Mouse (Mus musculus): ENCODE results near the gene Ninj2.

Ninj2 gene

GRCm38 (mm10) chr6:120197964-120198363 is 104.8 kb downstream of the Ninj2 start:
- no peak for DNase-seq (ENCODE audit: low read depth, low spot score)

GRCm38 (mm10) chr6:120199638-120200394 is 106.7 kb downstream of the Ninj2 start:
- DNase-seq (ENCODE audit: low read depth, low spot score): no peak

- DNase-seq (ENCODE audit: low read depth, low spot score): no peak
These were observed 108.8 kb downstream of the Ninj2 start for GRCm38 (mm10) chr6:120201956-120202355.

GRCm38 (mm10) chr6:120202406-120202805 is 109.3 kb downstream of the Ninj2 start:
- DNase-seq (ENCODE audit: low read depth, low spot score): no peak

- no peak for DNase-seq (ENCODE audit: low read depth, low spot score)
These were observed 113.4 kb downstream of the Ninj2 start for GRCm38 (mm10) chr6:120206586-120206985.

GRCm38 (mm10) chr6:120211536-120211935 is 118.4 kb downstream of the Ninj2 start:
- no peak for DNase-seq (ENCODE audit: low read depth, low spot score)

- DNase-seq (ENCODE audit: low read depth, low spot score): no peak
These were observed 123.6 kb downstream of the Ninj2 start for GRCm38 (mm10) chr6:120216702-120217101.

- no peak for DNase-seq (ENCODE audit: low read depth, low spot score)
These were observed 126.1 kb downstream of the Ninj2 start for GRCm38 (mm10) chr6:120219281-120219680.

GRCm38 (mm10) chr6:120222669-120223068 is 129.5 kb downstream of the Ninj2 start:
- peak; percentile 43 for DNase-seq (ENCODE audit: low read depth, low spot score)

- DNase-seq (ENCODE audit: low read depth, low spot score): no peak
These were observed 132.2 kb downstream of the Ninj2 start for GRCm38 (mm10) chr6:120225355-120225754.

- DNase-seq (ENCODE audit: low read depth, low spot score): no peak
These were observed 133.9 kb downstream of the Ninj2 start for GRCm38 (mm10) chr6:120227068-120227467.

GRCm38 (mm10) chr6:120229806-120230205 is 136.7 kb downstream of the Ninj2 start:
- no peak for DNase-seq (ENCODE audit: low read depth, low spot score)

GRCm38 (mm10) chr6:120230441-120230840 is 137.3 kb downstream of the Ninj2 start:
- DNase-seq (ENCODE audit: low read depth, low spot score): no peak

GRCm38 (mm10) chr6:120232885-120233284 is 139.7 kb downstream of the Ninj2 start:
- no peak for DNase-seq (ENCODE audit: low read depth, low spot score)

- no peak for DNase-seq (ENCODE audit: low read depth, low spot score)
These were observed 142.7 kb downstream of the Ninj2 start for GRCm38 (mm10) chr6:120235874-120236273.

- no peak for DNase-seq (ENCODE audit: low read depth, low spot score)
These were observed 147.3 kb downstream of the Ninj2 start for GRCm38 (mm10) chr6:120240461-120240860.

GRCm38 (mm10) chr6:120241453-120241852 is 148.3 kb downstream of the Ninj2 start:
- no peak for DNase-seq (ENCODE audit: low read depth, low spot score)

GRCm38 (mm10) chr6:120242530-120242929 is 149.4 kb downstream of the Ninj2 start:
- DNase-seq (ENCODE audit: low read depth, low spot score): no peak

GRCm38 (mm10) chr6:120243250-120243649 is 150.1 kb downstream of the Ninj2 start:
- DNase-seq (ENCODE audit: low read depth, low spot score): no peak

GRCm38 (mm10) chr6:120246676-120247075 is 153.5 kb downstream of the Ninj2 start:
- no peak for DNase-seq (ENCODE audit: low read depth, low spot score)

- DNase-seq (ENCODE audit: low read depth, low spot score): no peak
These were observed 156.7 kb downstream of the Ninj2 start for GRCm38 (mm10) chr6:120249831-120250230.
